Mouse (Mus musculus): Measurements from ENCODE around the gene Gpc5.

Gene Gpc5

GRCm38 (mm10) chr14:115107467-115107866 is 15.5 kb downstream of the Gpc5 start:
- no peak for DNase-seq

- DNase-seq = no peak
Observed at GRCm38 (mm10) chr14:115118626-115119025, 26.6 kb downstream of the Gpc5 start.

GRCm38 (mm10) chr14:115148821-115149220 is 56.8 kb downstream of the Gpc5 start:
- DNase-seq = no peak

- no peak for DNase-seq
Observed at GRCm38 (mm10) chr14:115156597-115156996, 64.6 kb downstream of the Gpc5 start.

GRCm38 (mm10) chr14:115177322-115177836 is 85.4 kb downstream of the Gpc5 start:
- no peak for DNase-seq

GRCm38 (mm10) chr14:115179925-115180324 is 87.9 kb downstream of the Gpc5 start:
- no peak for DNase-seq

- DNase-seq = no peak
Observed at GRCm38 (mm10) chr14:115188256-115188655, 96.2 kb downstream of the Gpc5 start.

GRCm38 (mm10) chr14:115228075-115228474 is 136.1 kb downstream of the Gpc5 start:
- no peak for DNase-seq

GRCm38 (mm10) chr14:115236387-115236786 is 144.4 kb downstream of the Gpc5 start:
- DNase-seq = no peak

- DNase-seq = no peak
Observed at GRCm38 (mm10) chr14:115240621-115241373, 148.8 kb downstream of the Gpc5 start.

GRCm38 (mm10) chr14:115250537-115250936 is 158.5 kb downstream of the Gpc5 start:
- no peak for DNase-seq

GRCm38 (mm10) chr14:115251791-115252190 is 159.8 kb downstream of the Gpc5 start:
- no peak for DNase-seq

GRCm38 (mm10) chr14:115253155-115253554 is 161.1 kb downstream of the Gpc5 start:
- DNase-seq = no peak

- no peak for DNase-seq
Observed at GRCm38 (mm10) chr14:115253685-115254084, 161.7 kb downstream of the Gpc5 start.

- DNase-seq = no peak
Observed at GRCm38 (mm10) chr14:115269703-115270402, 177.8 kb downstream of the Gpc5 start.

GRCm38 (mm10) chr14:115270445-115270844 is 178.4 kb downstream of the Gpc5 start:
- DNase-seq = no peak

GRCm38 (mm10) chr14:115282782-115283181 is 190.8 kb downstream of the Gpc5 start:
- DNase-seq = no peak

GRCm38 (mm10) chr14:115324247-115324646 is 232.2 kb downstream of the Gpc5 start:
- no peak for DNase-seq

GRCm38 (mm10) chr14:115326426-115326825 is 234.4 kb downstream of the Gpc5 start:
- DNase-seq = no peak

- DNase-seq = no peak
Observed at GRCm38 (mm10) chr14:115339084-115339483, 247.1 kb downstream of the Gpc5 start.

- DNase-seq = no peak
Observed at GRCm38 (mm10) chr14:115342597-115342996, 250.6 kb downstream of the Gpc5 start.

GRCm38 (mm10) chr14:115349448-115349847 is 257.4 kb downstream of the Gpc5 start:
- DNase-seq = no peak

- no peak for DNase-seq
Observed at GRCm38 (mm10) chr14:115365320-115365935, 273.4 kb downstream of the Gpc5 start.

Data from heart, adult 11 months (tissue).